Mouse (Mus musculus) liver, adult 10 weeks (tissue): ENCODE results near the gene Srrt. TPM values are rescaled to one million over a fixed set of nuclear protein-coding genes. Genes with fewer than 3 reads are reported as not detected.

Experiments used
- polyA plus RNA-seq: library from polyadenylated mRNA; stranded (reverse); fragments of 350-450 nt; fragmentation: Illumina TruSeq; extraction: RNeasy Lipid Tissue Mini Kit (QIAGEN cat#74804); gene quantifications from one replicate; pipeline ENCODE4 v1.2.3, GENCODE M21; 2014; ENCODE audit warnings: low read depth, low replicate concordance

Srrt gene
- polyA plus RNA-seq, result 19.3 TPM

DNA sequence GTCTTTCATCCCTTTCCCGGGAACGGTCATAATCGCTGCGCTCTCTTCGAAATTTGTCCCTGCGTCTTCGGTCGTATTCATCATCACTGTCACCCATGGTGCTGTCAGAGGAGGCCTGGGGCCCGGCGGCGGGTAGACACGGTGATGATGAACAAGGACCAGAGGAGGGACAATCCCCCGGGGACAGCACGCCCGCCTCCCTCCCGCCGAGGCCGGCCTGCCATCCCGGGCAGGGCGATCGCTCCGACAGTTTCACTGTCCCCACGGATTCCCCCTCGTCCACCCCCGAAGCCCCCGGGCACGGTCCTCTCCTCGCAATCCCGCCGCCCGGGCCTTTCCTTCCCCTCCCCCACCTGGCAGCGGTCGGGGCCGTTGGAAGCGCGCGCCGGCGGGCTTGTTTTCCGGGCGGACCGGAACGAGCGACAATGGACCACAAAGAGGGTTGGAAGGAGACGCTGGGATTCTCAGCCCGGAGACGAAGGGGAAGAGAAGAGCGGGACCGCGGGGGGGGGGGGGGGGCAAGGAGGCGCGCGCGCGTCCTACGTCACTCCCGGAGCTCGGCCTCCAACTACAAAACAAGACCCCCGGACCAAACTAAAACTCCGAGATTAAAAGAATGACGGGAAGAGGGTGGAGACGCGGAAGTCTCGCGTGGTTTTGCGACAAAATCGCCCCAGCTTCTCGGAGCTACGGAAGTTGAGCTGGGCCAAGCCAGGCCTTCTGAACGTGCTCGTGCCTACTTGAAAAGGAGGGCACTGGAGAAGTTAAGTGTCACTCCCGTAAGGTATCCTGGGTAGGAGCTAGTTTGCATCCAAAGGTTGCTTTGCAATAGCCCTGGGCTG is at the start of gene Srrt:
Srrt (minus strand) TSS at position 604 of the 842 bp plus-strand sequence.

DNA sequence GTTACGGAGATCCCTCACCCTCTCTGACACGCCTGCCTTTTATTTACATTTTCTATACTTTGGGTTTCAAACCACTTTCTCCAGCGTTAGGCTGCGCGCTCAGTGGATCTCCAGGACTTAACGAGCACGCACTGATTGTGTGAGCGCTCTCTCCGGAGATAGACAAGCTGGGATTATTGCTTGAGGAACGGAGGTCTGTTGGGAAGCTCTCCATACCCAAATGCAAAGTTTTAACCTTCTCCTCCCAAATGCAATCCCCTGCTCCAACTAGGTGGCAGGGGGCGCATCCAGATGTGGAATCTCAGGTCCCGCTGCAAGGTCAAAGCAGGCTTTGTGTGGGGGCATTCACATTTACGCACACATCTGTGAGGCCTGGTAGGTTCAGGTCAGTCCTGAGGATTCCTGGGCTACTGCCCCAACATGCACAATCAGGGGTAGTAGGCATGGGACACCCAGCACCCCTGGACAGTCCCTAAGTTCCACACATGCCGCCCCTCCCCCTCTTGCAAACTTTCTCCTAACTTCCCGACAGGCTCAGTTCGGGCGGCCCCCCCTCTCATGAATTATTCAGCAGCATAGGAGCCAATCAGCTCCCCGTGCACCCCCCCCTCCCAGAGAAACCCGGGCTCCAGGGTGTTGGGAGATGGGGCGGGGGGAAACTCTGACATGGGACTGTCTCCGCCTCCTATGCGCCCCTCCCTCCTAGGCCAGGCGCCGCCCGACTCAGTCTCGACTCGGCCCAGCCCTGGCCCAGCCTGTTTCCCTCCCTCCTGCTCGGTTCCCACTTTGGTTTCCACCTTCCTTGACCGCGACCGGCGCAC is 42.1 kb upstream of the Srrt start, which contains the start of gene Ephb4:
Ephb4 (plus strand) TSS at position 726 of the 821 bp plus-strand sequence.

DNA sequence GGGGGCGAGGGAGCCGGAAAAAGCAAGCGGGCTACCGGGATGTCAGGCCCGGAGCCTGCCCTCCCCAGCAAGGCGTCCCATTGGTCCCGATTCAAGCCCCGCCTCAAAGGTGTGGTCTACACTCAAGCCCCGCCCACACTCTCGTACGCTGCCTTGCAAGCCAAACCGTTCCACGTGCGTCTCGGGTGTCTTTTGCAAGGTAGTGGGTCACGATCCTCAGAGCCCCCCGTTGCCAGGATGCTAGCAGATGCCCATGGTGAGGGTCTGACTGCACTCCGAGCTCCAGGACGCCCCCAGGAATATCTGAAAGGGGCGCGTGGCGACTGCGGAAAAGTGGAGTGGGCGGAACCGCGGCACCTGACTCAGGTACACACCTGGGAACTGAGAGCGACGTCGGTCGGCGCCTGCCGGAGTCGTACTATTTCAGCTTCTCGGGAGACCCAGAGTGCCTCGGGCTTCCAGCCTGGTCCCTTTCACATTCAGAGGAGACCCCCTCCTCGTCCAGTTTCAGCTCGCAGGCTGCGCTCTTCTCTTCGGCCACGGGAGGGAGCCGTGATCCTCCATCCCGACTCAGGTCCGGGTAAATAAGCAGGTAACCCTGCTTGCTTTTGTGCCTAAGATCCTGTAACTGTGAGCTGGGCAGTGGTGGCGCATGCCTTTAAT is 26.2 kb upstream of the Srrt start, which contains the start of gene Slc12a9:
Slc12a9 (minus strand) TSS at position 86 of the 663 bp plus-strand sequence.

GRCm38 (mm10) chr5:137314193-137315083 is 7.0 kb upstream of the Srrt start, which contains the start of gene Trip6:
Trip6 (minus strand) TSS chr5:137314404.

GRCm38 (mm10) chr5:137293839-137294743 is 13.4 kb downstream of the Srrt start, which contains the start of gene Ufsp1:
Ufsp1 (plus strand) TSS chr5:137294629.

DNA sequence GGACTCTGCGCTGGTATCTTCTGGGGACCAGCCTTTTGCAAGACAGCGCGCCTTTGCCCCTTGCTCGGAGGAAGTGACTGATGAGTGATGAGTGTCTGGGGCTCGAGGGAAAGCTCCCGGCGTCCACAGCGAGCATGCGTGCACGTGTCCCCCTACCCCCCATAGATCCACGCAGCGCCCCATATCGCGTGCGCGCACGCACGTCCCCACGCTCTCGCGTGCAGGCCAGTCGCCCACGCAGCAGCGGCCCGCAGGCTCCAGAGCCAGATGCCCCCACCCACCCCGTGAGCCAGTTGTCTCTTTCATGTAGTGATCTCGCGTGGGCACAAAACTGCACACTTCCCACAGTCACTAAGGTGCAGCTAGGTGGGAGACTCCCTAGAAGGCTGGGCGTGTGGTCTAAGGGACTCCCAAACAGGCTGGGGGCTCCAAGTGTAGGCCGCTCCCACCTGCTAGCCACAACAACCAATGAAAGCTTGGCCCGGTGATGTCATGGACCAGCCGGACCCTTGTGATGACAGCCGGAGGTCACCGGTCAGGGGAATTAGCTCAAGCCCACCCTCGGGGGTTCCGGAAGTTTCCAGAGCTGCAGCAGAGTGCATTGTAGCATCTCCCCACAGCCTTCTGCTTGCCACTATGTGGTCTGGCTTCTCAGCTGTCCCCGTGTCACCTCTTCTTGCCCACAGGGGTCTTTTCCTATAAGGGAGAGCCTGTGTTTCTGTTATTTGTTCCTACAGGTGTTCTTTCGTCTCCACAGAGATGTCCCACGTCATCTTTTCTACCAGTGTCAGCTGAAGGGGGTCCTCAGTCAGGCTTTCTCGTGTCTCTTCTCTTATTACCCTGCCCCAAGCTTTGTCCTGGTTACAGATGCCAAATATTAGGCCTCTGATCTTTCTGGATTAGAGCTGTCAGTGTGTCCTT is 20.2 kb downstream of the Srrt start, which contains the start of gene Ache:
Ache (plus strand) TSS at position 488 of the 921 bp plus-strand sequence.

Other genes starting within 250 kb of the Srrt start
- 0.69 TPM for gene Serpine1, start 235.4 kb downstream of the Srrt start, polyA plus RNA-seq
- gene Trim56, start 191.5 kb downstream of the Srrt start, polyA plus RNA-seq, result 7.7 TPM
- gene Muc3, start 158.4 kb downstream of the Srrt start, polyA plus RNA-seq, result 0.26 TPM
- gene Muc3a, start 95.3 kb downstream of the Srrt start, polyA plus RNA-seq, result not detected
- not detected for gene Ache, start 20.2 kb downstream of the Srrt start, polyA plus RNA-seq
- gene Ufsp1, start 13.0 kb downstream of the Srrt start, polyA plus RNA-seq, result 0.93 TPM
- gene Trip6, start 6.7 kb upstream of the Srrt start, polyA plus RNA-seq, result 0.19 TPM
- gene Slc12a9, start 25.9 kb upstream of the Srrt start, polyA plus RNA-seq, result 0.21 TPM
- gene Ephb4, start 42.4 kb upstream of the Srrt start, polyA plus RNA-seq, result 2.0 TPM
- not detected for gene Zan, start 169.4 kb upstream of the Srrt start, polyA plus RNA-seq
- not detected for gene Pop7, start 194.8 kb upstream of the Srrt start, polyA plus RNA-seq
- 1.5 TPM for gene Gigyf1, start 210.9 kb upstream of the Srrt start, polyA plus RNA-seq
- not detected for gene Epo, start 225.6 kb upstream of the Srrt start, polyA plus RNA-seq
- gene Gnb2, start 225.8 kb upstream of the Srrt start, polyA plus RNA-seq, result 5.5 TPM
- gene Actl6b, start 245.8 kb upstream of the Srrt start, polyA plus RNA-seq, result not detected